Mouse (Mus musculus): ENCODE measurements around the gene Cldn7.
"Not testable (repeated sequence)": the region's sequence is repeated elsewhere in the genome, so short reads cannot be mapped to it uniquely, and the experiment has no call there.

Gene Cldn7

DNA sequence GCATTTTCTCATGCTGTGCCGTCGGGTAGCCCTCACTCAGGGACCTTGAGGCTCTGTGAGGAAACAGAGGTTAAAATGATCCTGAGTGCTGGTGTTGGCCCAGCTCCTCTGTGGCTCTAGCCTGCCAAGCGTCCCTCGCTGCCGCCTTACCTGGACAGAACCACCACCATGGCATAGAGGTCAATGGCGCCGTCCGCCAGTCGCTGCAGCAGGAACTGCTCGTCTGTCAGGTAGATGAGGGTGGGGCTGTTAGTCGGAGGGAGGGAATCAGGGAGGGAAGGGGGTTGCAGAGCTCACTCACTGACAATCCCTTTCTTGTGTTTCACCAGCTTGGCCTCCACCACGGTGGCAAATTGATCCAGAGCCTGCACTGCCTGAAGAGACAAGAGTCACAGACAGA is 46.0 kb downstream of the Cldn7 start:
- CTCF ChIA-PET, result no interaction called here

DNA sequence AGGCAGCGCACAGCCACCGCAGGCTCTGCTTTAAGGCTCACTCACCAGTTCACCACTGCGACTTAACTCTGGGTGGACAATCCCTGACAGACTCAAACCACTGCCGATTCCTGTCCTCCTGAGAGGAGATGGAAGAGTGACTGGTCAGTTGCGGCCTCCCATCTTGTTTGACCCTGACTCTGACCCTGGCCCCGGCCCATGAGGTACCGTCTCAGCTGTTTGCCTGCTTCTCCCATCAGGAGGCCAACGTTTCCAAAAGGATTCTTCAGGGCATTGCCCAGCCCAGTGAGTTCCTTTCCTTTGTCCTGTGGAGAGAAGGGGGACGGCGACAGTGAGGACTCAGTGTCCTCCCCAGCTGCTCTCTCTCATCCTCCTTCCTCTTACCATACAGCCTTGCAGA is 46.4 kb downstream of the Cldn7 start:
- CTCF ChIA-PET, result no interaction called here

DNA sequence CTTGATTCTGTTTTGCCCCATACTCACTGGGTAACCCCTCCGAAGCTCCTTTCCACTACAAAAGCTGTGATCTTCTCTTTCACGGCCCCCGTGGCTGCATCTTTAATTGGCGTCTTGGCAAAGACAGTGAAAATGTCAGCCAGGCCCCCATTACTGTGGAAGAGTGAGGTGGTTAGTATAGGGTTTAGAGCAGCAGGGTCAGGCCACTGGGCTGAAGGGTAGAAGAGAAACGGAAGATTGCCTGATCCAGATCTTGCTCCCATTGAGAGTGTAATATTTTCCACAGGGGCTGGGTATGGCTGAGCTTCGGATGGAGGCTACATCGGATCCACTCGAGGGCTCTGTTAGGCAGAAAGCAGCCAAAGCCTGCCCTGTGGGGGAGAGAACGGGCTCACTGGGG is 48.4 kb downstream of the Cldn7 start:
- CTCF ChIA-PET, result interaction anchor here (0.5 to 0.7 kb wide), 2 partner anchors 321 to 594 kb away, joined by 3 read pairs; no protein-coding TSS in a partner anchor

DNA sequence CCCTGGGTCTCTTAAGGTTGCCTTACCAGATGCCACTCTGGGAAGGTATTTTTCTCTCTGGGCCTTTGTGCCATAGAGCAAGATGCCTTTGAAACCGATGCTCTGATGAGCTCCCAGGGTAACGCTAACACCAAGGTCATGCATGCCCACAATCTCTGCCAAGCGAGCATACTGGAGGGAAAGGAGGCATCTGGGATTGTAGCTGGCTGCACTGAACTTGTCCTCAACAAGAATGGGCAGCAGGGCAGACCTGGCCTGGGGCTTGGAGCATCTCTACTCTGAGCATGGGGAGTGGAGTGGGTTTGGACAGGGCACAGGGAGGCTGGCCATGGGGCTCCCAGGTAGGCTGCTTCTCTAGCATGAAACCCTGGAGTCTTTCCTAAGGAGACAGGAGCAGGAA is 48.8 kb downstream of the Cldn7 start:
- CTCF ChIA-PET, result interaction anchor here (0.5 kb wide), 1 partner anchor 594 kb away, joined by 3 read pairs; no protein-coding TSS in a partner anchor

DNA sequence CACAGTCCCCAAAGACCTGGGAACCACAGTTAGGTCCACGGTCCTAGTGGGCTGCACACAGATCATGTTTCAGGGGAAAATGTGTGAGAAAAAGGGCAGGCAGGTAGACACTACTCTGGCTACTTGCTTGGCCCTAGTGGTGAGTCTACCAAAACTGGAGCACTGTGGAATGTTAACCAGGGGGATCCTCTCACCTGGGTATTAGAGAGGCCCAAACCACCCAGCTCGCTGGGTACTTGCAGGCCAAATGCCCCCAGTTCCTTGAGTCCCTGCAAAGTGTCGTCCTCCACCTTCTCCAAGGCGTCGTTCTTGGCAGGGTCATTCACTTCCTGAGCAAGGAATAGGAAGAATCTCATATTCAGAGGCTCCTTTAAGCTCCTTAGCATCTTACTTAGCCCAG is 49.5 kb downstream of the Cldn7 start:
- CTCF ChIA-PET, result no interaction called here

DNA sequence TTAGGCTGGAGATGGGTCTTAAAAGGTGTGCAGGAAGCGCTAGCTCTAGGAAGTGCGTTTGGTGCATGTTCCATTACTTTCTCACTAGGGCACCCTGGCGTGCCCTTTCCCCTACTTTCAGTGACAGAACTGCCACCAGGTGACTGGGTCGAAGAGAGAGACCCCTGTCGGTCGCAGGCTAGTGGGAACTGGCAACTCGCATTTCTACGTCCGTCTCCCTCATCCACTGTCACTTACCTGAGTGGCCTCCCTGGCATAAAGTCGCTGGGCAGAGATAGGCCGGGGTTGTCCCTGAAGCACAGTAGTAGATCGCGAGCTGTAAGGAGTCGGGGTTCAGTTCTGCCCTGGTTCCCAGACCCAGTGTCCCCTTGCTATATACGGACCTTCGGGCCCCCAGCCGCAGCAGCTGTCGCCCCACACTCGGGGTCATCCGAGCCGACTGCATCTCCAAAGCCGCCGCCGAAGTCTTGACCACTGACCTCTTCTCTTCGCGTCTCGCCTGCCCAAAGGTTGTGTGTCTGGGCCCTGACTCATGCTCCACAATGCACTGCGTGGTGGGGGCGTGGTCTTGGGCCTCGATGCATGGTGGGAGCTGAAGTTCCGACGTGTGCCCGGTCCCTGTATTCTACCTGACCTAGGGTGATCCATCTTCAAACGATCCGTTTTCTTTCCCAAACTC is 50.4 kb downstream of the Cldn7 start, which contains the start of gene Acadvl:
TSS of gene Acadvl (minus strand) at position 532 of the 679 bp plus-strand sequence.
- CTCF ChIA-PET, result interaction anchor here (0.6 kb wide), 1 partner anchor 383 kb away, joined by 3 read pairs; no protein-coding TSS in a partner anchor

DNA sequence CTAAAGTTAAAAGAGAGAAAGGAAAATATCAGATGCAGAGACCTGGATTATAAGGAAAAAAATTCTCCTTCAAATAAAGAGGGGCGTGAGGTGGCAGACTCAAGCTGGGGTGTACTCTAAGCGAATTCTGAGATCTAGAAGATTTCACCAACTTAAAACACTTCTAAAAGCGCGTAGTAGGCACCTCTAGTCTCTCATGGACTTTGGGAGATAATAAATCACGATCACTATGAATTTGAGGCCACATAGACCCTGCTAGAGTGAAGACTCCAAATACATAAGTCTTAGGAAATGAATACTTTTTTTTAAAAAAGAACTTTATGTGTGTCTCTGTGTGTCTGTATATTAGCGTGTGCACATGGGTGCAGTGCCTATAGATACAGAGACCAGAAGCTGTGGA is 51.1 kb downstream of the Cldn7 start:
- CTCF ChIA-PET, result no interaction called here

DNA sequence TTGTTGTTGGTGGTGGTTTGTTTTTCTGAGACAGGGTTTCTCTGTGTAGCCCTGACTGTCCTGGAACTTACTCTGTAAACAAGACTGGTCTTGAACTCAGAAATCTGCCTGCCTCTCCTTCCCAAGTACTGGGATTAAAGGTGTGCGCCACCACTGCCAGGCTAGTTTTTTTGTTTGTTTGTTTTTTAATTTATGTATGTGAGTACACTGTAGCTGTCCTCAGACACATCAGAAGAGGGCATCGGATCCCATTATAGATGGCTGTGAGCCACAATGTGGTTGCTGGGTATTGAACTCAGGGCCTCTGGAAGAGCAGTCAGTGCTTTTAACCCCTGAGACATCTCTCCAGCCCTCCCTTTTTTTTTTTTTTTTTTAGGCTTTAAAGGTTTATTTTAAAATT is 51.6 kb downstream of the Cldn7 start:
- CTCF ChIA-PET, result not testable (repeated sequence)

DNA sequence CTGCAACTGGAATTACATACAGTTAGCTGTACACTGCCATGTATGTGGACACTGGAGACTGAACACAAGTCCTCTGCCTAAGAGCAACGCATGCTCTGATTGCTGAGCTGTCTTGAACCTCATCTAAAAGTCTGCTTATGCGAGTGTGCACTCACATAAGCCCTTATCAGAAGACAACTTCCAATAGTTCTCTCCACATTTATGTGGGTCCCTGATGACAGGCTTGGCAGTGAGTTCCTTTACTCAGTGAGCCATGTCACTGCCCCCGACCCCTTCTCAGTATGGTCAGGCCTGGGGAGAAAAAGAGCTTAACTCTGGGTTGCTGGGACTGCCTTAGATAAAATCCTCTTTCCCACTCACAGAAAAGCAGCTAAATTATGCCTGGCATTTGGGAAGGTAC is 52.1 kb downstream of the Cldn7 start, which contains the start of gene Dlg4:
TSS of gene Dlg4 (plus strand) at position 274 of the 400 bp plus-strand sequence.
- CTCF ChIA-PET, result no interaction called here

DNA sequence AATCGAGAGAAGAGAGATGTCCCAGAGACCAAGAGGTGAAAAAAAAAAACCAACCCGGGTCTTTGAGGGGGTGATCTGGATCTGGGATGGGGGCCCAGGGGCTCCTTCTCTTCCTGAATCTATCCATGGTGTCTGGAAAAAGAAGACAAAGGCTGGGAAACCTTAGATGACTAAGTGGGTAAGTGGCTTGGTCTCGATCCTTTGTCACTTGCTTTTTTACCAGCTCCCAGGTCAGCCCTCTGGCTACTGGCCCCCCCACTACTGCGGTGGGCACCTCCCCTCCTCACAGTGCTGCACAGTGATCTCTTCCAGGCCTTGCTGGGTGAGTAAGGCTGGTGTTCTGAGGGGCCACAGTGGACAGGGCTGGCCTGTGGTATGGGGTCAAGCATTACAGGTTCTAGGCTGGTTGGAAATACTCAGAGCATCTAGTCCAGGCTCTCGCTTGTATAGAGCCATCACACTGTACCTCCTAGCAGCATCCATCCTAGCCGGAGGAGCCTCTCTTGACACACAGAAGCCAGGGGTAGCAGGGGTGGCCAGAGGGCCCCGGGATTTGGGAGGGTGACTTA is 52.7 kb downstream of the Cldn7 start:
- CTCF ChIA-PET, result no interaction called here
